Mouse (Mus musculus) limb, embryonic 11.5 days (tissue): ENCODE data around the gene Diaph3. TPM values are rescaled to one million over a fixed set of nuclear protein-coding genes. Genes with fewer than 3 reads are reported as not detected.
A peak's percentile ranks its signal among the peaks of the same experiment; 100 is the strongest.

Experiments used
- ATAC-seq: fragments of 200-750 bp; cut with Nextera tagmentation; 2 replicates; pipeline ENCODE4 v1.8.0; 2017; ENCODE audit warnings: low read depth; ENCODE audit not compliant: insufficient number of reproducible peaks, low FRiP score, low TSS enrichment
- DNase-seq: peaks from one replicate; pipeline ENCODE4 v3.0.0-alpha.2; 2015; ENCODE audit warnings: low spot score
- H3K27ac ChIP-seq: fragments of 300-500 bp; sonication (generic); replicated peaks from 2 replicates; pipeline ENCODE4 v1.5.1; 2014; ENCODE audit warnings: low read depth, mild to moderate bottlenecking, low read length
- H3K27me3 ChIP-seq: fragments of 300-500 bp; sonication (generic); 2 replicates; pipeline ENCODE4 v1.6.1; 2014; ENCODE audit warnings: mild to moderate bottlenecking, low read length, mixed read lengths; ENCODE audit not compliant: control insufficient read depth, insufficient read depth
- H3K36me3 ChIP-seq: fragments of 300-500 bp; sonication (generic); 2 replicates; pipeline ENCODE4 v1.6.1; 2014; ENCODE audit warnings: mild to moderate bottlenecking, low read length, moderate library complexity, mixed read lengths; ENCODE audit not compliant: control insufficient read depth, insufficient read depth
- H3K4me1 ChIP-seq: fragments of 300-500 bp; sonication (generic); 2 replicates; pipeline ENCODE4 v1.6.1; 2014; ENCODE audit warnings: low read length, mixed read lengths; ENCODE audit not compliant: control insufficient read depth, insufficient read depth
- H3K4me2 ChIP-seq: fragments of 300-500 bp; sonication (generic); 2 replicates; pipeline ENCODE4 v1.6.1; 2014; ENCODE audit warnings: low read depth, mild to moderate bottlenecking, moderate library complexity; ENCODE audit not compliant: severe bottlenecking
- H3K4me3 ChIP-seq: fragments of 300-500 bp; sonication (generic); 2 replicates; pipeline ENCODE4 v1.5.1; 2014; ENCODE audit warnings: low read depth, low read length
- H3K9ac ChIP-seq: fragments of 300-500 bp; sonication (generic); 2 replicates; pipeline ENCODE4 v1.6.1; 2014; ENCODE audit warnings: mild to moderate bottlenecking, low read length
- H3K9me3 ChIP-seq: fragments of 300-500 bp; sonication (generic); 2 replicates; pipeline ENCODE4 v1.6.1; 2016; ENCODE audit warnings: low read length; ENCODE audit not compliant: control insufficient read depth
- WGBS: fragments of 180-500 bp; shearing (Covaris S2); extraction: QIAGEN DNeasy Blood & Tissue Kit; methylation state at CpG from one replicate; pipeline ENCODE4 v1.1.7; 2014; 5-methylcytosine and 5-hydroxymethylcytosine counted together
- polyA plus RNA-seq: library from polyadenylated mRNA; unstranded; fragments of >200 nt; fragmentation: Nextera tagmentation; extraction: Ambion mirVana; gene quantifications from 2 replicates; pipeline ENCODE4 v1.2.1, GENCODE M21; 2014

Diaph3 gene
- polyA plus RNA-seq, 1 experiment from 2014 or later, result 12.6 TPM

GRCm38 (mm10) chr14:87064281-87064680, 76.8 kb downstream of the Diaph3 start:
- ATAC-seq (no peak), DNase-seq (no peak)
- H3K4me2 ChIP-seq, result no peak overlapping the region
- no peaks in the 10 kb centered on the region for H3K27me3 ChIP-seq
- H3K4me3 ChIP-seq, result no peak overlapping the region
- H3K4me1 ChIP-seq, result no peaks in the 10 kb centered on the region
- H3K36me3 ChIP-seq, result no peaks in the 10 kb centered on the region
- no peak overlapping the region for H3K9ac ChIP-seq
- WGBS, result 84% methylated on average over 4 of the region's 4 CpGs
- H3K27ac ChIP-seq, result no peak overlapping the region
- H3K9me3 ChIP-seq, result no peaks in the 10 kb centered on the region

- Histone ChIP-seq H3K4me3 (no peak overlapping the region), H3K4me2 (no peak overlapping the region), H3K4me1 (no peaks in the 10 kb centered on the region), H3K36me3 (no peaks in the 10 kb centered on the region), H3K9ac (no peak overlapping the region), H3K9me3 (no peaks in the 10 kb centered on the region), H3K27ac (no peak overlapping the region), H3K27me3 (no peaks in the 10 kb centered on the region)
- DNase-seq (no peak), ATAC-seq (no peak)
- 94% methylated on average over 2 of the region's 2 CpGs for WGBS
Measured at GRCm38 (mm10) chr14:87056169-87056568, 84.9 kb downstream of the Diaph3 start.

- DNase-seq (no peak), ATAC-seq (no peak)
- 46% methylated on average over 5 of the region's 5 CpGs for WGBS
Measured at GRCm38 (mm10) chr14:87051187-87051586, 89.8 kb downstream of the Diaph3 start.

GRCm38 (mm10) chr14:87044401-87044806, 96.6 kb downstream of the Diaph3 start:
- 23% methylated on average over 5 of the region's 5 CpGs for WGBS
- no peak overlapping the region for H3K4me2 ChIP-seq
- no peak for DNase-seq
- no peaks in the 10 kb centered on the region for H3K9me3 ChIP-seq
- no peak overlapping the region for H3K4me3 ChIP-seq
- H3K27me3 ChIP-seq, result no peaks in the 10 kb centered on the region
- no peak overlapping the region for H3K27ac ChIP-seq
- H3K36me3 ChIP-seq, result no peaks in the 10 kb centered on the region
- no peaks in the 10 kb centered on the region for H3K4me1 ChIP-seq
- no peak overlapping the region for H3K9ac ChIP-seq
- ATAC-seq, result no peak

More at GRCm38 (mm10) chr14:87051187-87051586, 89.8 kb downstream of the Diaph3 start:
- Histone ChIP-seq H3K4me3 (no peak overlapping the region), H3K27me3 (no peaks in the 10 kb centered on the region), H3K36me3 (no peaks in the 10 kb centered on the region), H3K9ac (no peak overlapping the region), H3K4me2 (no peak overlapping the region), H3K9me3 (no peaks in the 10 kb centered on the region), H3K4me1 (no peaks in the 10 kb centered on the region), H3K27ac (no peak overlapping the region)

- WGBS, result 92% methylated on average over 10 of the region's 10 CpGs
- H3K9me3 ChIP-seq, result no peaks in the 10 kb centered on the region
- H3K4me3 ChIP-seq, result no peak overlapping the region
- ATAC-seq, result no peak
- H3K27ac ChIP-seq, result no peak overlapping the region
- H3K9ac ChIP-seq, result no peak overlapping the region
- no peak for DNase-seq
- H3K4me2 ChIP-seq, result no peak overlapping the region
- no peaks in the 10 kb centered on the region for H3K36me3 ChIP-seq
- H3K27me3 ChIP-seq, result no peaks in the 10 kb centered on the region
- H3K4me1 ChIP-seq, result no peaks in the 10 kb centered on the region
Measured at GRCm38 (mm10) chr14:87020240-87020639, 120.8 kb downstream of the Diaph3 start.

GRCm38 (mm10) chr14:87019687-87020086, 121.3 kb downstream of the Diaph3 start:
- DNase-seq, result no peak
- no peak for ATAC-seq
- 96% methylated on average over 3 of the region's 3 CpGs for WGBS
- no peaks in the 10 kb centered on the region for H3K27me3 ChIP-seq
- H3K9ac ChIP-seq, result no peak overlapping the region
- H3K36me3 ChIP-seq, result no peaks in the 10 kb centered on the region
- H3K4me1 ChIP-seq, result no peaks in the 10 kb centered on the region
- no peaks in the 10 kb centered on the region for H3K9me3 ChIP-seq
- no peak overlapping the region for H3K4me2 ChIP-seq
- H3K27ac ChIP-seq, result no peak overlapping the region
- H3K4me3 ChIP-seq, result no peak overlapping the region

GRCm38 (mm10) chr14:86997318-86997717, 143.7 kb downstream of the Diaph3 start:
- Histone ChIP-seq H3K4me1 (no peaks in the 10 kb centered on the region), H3K9ac (no peak overlapping the region), H3K36me3 (no peaks in the 10 kb centered on the region), H3K27ac (no peak overlapping the region), H3K4me2 (no peak overlapping the region), H3K27me3 (no peaks in the 10 kb centered on the region), H3K9me3 (no peaks in the 10 kb centered on the region), H3K4me3 (no peak overlapping the region)
- DNase-seq (no peak), ATAC-seq (peak; percentile 44; the same call in 1 of the 2 replicates)
- 40% methylated on average over 4 of the region's 4 CpGs for whole genome bisulfite sequencing

GRCm38 (mm10) chr14:86951169-86951568, 189.9 kb downstream of the Diaph3 start:
- no peak overlapping the region for H3K4me3 ChIP-seq
- H3K27ac ChIP-seq, result no peak overlapping the region
- no peak overlapping the region for H3K9ac ChIP-seq
- DNase-seq, result no peak
- H3K4me1 ChIP-seq, result no peaks in the 10 kb centered on the region
- no peaks in the 10 kb centered on the region for H3K27me3 ChIP-seq
- H3K4me2 ChIP-seq, result no peak overlapping the region
- H3K36me3 ChIP-seq, result no peaks in the 10 kb centered on the region
- no peak for ATAC-seq
- WGBS, result 55% methylated on average over 1 of the region's 1 CpGs
- H3K9me3 ChIP-seq, result no peaks in the 10 kb centered on the region

GRCm38 (mm10) chr14:86937953-86938352, 203.1 kb downstream of the Diaph3 start:
- H3K4me1 ChIP-seq, result no peaks in the 10 kb centered on the region
- WGBS, result 96% methylated on average over 2 of the region's 2 CpGs
- H3K4me3 ChIP-seq, result no peak overlapping the region
- H3K36me3 ChIP-seq, result no peaks in the 10 kb centered on the region
- no peak overlapping the region for H3K4me2 ChIP-seq
- H3K9ac ChIP-seq, result no peak overlapping the region
- H3K9me3 ChIP-seq, result no peaks in the 10 kb centered on the region
- no peak overlapping the region for H3K27ac ChIP-seq
- no peaks in the 10 kb centered on the region for H3K27me3 ChIP-seq
- ATAC-seq (no peak), DNase-seq (no peak)
